Mouse (Mus musculus): ENCODE results near the gene Matn4. TPM values are rescaled to one million over a fixed set of nuclear protein-coding genes. Genes with fewer than 3 reads are reported as not detected.

The Matn4 gene
- total RNA-seq, 2 experiments from 2014 or later, result not detected

GRCm38 (mm10) chr2:164417198-164417597 is 12.2 kb upstream of the Matn4 start:
- ATAC-seq (ENCODE audit: poor library complexity, severe bottlenecking), result peak; percentile 38; the same call in 1 of the 2 replicates

- peak; percentile 33; the same call in 1 of the 2 replicates for ATAC-seq (ENCODE audit: poor library complexity, severe bottlenecking)
These were observed 9.6 kb upstream of the Matn4 start for GRCm38 (mm10) chr2:164414581-164414980.

- ATAC-seq (ENCODE audit: poor library complexity, severe bottlenecking), result 0 out of 2 replicates have a peak, but pooled peaks have one; percentile 10
These were observed 9.2 kb upstream of the Matn4 start for GRCm38 (mm10) chr2:164414167-164414566.

- peak; percentile 87 for ATAC-seq (ENCODE audit: poor library complexity, severe bottlenecking)
These were observed 2.7 kb upstream of the Matn4 start for GRCm38 (mm10) chr2:164407708-164408107.

GRCm38 (mm10) chr2:164405519-164405918 is 559 bp upstream of the Matn4 start:
- no peak for ATAC-seq (ENCODE audit: poor library complexity, severe bottlenecking)

GRCm38 (mm10) chr2:164404082-164404990 is 624 bp downstream of the Matn4 start:
- ATAC-seq (ENCODE audit: poor library complexity, severe bottlenecking), result no peak

GRCm38 (mm10) chr2:164403396-164404081 is 1.4 kb downstream of the Matn4 start:
- ATAC-seq (ENCODE audit: poor library complexity, severe bottlenecking), result no peak

GRCm38 (mm10) chr2:164402906-164403305 is 2.1 kb downstream of the Matn4 start, which contains the start of gene Rbpjl:
Rbpjl (plus strand) TSS chr2:164403141.
- peak; percentile 91 for ATAC-seq (ENCODE audit: poor library complexity, severe bottlenecking)

GRCm38 (mm10) chr2:164396911-164397310 is 8.0 kb downstream of the Matn4 start:
- 0 out of 2 replicates have a peak, but pooled peaks have one; percentile 15 for ATAC-seq (ENCODE audit: poor library complexity, severe bottlenecking)

GRCm38 (mm10) chr2:164396076-164396475 is 8.9 kb downstream of the Matn4 start:
- ATAC-seq (ENCODE audit: poor library complexity, severe bottlenecking), result peak; percentile 45

- ATAC-seq (ENCODE audit: poor library complexity, severe bottlenecking), result no peak
These were observed 11.8 kb downstream of the Matn4 start for GRCm38 (mm10) chr2:164393126-164393525.

- ATAC-seq (ENCODE audit: poor library complexity, severe bottlenecking), result peak; percentile 89
These were observed 15.5 kb downstream of the Matn4 start for GRCm38 (mm10) chr2:164389499-164389898.

- ATAC-seq (ENCODE audit: poor library complexity, severe bottlenecking), result no peak
These were observed 15.9 kb downstream of the Matn4 start, which contains the start of gene Slpi for GRCm38 (mm10) chr2:164389020-164389419. Slpi (minus strand) TSS chr2:164389095.

- ATAC-seq (ENCODE audit: poor library complexity, severe bottlenecking), result peak; percentile 72
These were observed 18.0 kb downstream of the Matn4 start for GRCm38 (mm10) chr2:164386953-164387352.

- peak; percentile 24 for ATAC-seq (ENCODE audit: poor library complexity, severe bottlenecking)
These were observed 18.8 kb downstream of the Matn4 start for GRCm38 (mm10) chr2:164385927-164386763.

- peak; percentile 50 for ATAC-seq (ENCODE audit: poor library complexity, severe bottlenecking)
These were observed 21.1 kb downstream of the Matn4 start for GRCm38 (mm10) chr2:164383656-164384399.

- no peak for ATAC-seq (ENCODE audit: poor library complexity, severe bottlenecking)
These were observed 22.0 kb downstream of the Matn4 start for GRCm38 (mm10) chr2:164382971-164383370.

- ATAC-seq (ENCODE audit: poor library complexity, severe bottlenecking), result no peak
These were observed 23.2 kb downstream of the Matn4 start for GRCm38 (mm10) chr2:164381726-164382125.

- peak; percentile 69 for ATAC-seq (ENCODE audit: poor library complexity, severe bottlenecking)
These were observed 27.2 kb downstream of the Matn4 start for GRCm38 (mm10) chr2:164377478-164378426.

Measured in megakaryocyte, adult 5-6 weeks (primary cell).